In genomic region chr10:62036815-62037214, GRCm38 (mm10) we compare ENCODE assay signal across 23 mouse cellular contexts. TPM values are rescaled to one million over a fixed set of nuclear protein-coding genes. Genes with fewer than 3 reads are reported as not detected.
"Had no signal": no experiment of that assay in that cellular context is flagged by ENCODE, and none has a peak within 500 bp of the region (broad histone marks: within the 10 kb centered on the region; RNA-seq: fewer than 3 reads in every experiment).

No protein-coding gene starts in this region.

- DNase-seq: liver, postnatal 0 days; lung, postnatal 14 days; lung, postnatal 36 days; midbrain, embryonic 14.5 days; retina, postnatal 1 day; right cerebral cortex, adult 18-20 months; right cerebral cortex, postnatal 25 days; right cerebral cortex, postnatal 4 days; spleen, adult 18-20 months; thymus, adult 18-20 months; thymus, postnatal 14 days; thymus, postnatal 36 days had no signal

- H3K36me3 ChIP-seq: liver, embryonic 15.5 days; lung, embryonic 15.5 days; midbrain, embryonic 10.5 days; midbrain, embryonic 12.5 days; neural tube, embryonic 13.5 days; neural tube, embryonic 15.5 days had no signal

- H3K4me3 ChIP-seq: liver, embryonic 15.5 days; lung, embryonic 15.5 days; midbrain, embryonic 10.5 days; midbrain, embryonic 12.5 days; myocyte; neural tube, embryonic 13.5 days; neural tube, embryonic 15.5 days had no signal

- ATAC-seq: liver, postnatal 0 days; midbrain, embryonic 16.5 days had no signal

- H3K27ac ChIP-seq: liver, embryonic 15.5 days; macrophage; midbrain, embryonic 10.5 days; midbrain, embryonic 12.5 days; neural tube, embryonic 13.5 days; neural tube, embryonic 15.5 days had no signal

- H3K9me3 ChIP-seq: liver, embryonic 15.5 days had no signal

- H3K4me1 ChIP-seq: liver, embryonic 15.5 days; midbrain, embryonic 10.5 days; midbrain, embryonic 12.5 days; neural tube, embryonic 13.5 days; neural tube, embryonic 15.5 days had no signal

- H3K27me3 ChIP-seq: liver, embryonic 15.5 days; lung, embryonic 15.5 days; midbrain, embryonic 12.5 days; neural tube, embryonic 13.5 days; neural tube, embryonic 15.5 days had no signal

- H3K9ac ChIP-seq: liver, embryonic 15.5 days; liver, postnatal 0 days; lung, embryonic 15.5 days; midbrain, embryonic 12.5 days; neural tube, embryonic 13.5 days; neural tube, embryonic 15.5 days had no signal

RNA-seq across cellular contexts. Expression of gene Col13a1, which starts 57.9 kb away (rescaled TPM):
- total RNA-seq: megakaryocyte progenitor cell, adult 5-6 weeks; megakaryocyte-erythroid progenitor cell, adult 5-6 weeks had no signal
- polyA plus RNA-seq: macrophage had no signal
